Mouse (Mus musculus) liver, embryonic 14.5 days (tissue): ENCODE measurements around the gene Afg1l.

Experiments used
- CTCF ChIP-seq: IDR thresholded peaks from 2 replicates; pipeline ENCODE4 v1.5.1; 2016; ENCODE audit warnings: antibody characterized with exemption, low read depth, control low read depth
- EP300 ChIP-seq: IDR thresholded peaks from 2 replicates; pipeline ENCODE4 v1.6.1; 2016; ENCODE audit warnings: antibody characterized with exemption, low read depth

GRCm38 (mm10) chr10:42295028-42295427 is 183.3 kb downstream of the Afg1l start:
- TF ChIP-seq EP300 (no peak), CTCF (peak; percentile 80)
